Mouse (Mus musculus) heart, postnatal 4 days (tissue): ENCODE measurements at regions not wholly inside any gene's neighbourhood (a gene's known extent, or its start where the extent isn't known, plus 50 kb on each side); places are given as distances from the start of the nearest gene placed in this dataset.
"Not testable (repeated sequence)": the region's sequence is repeated elsewhere in the genome, so short reads cannot be mapped to it uniquely, and the experiment has no call there.

Experiments
- DNase-seq: peaks from one replicate; pipeline ENCODE4 v3.0.0; 2021

DNA sequence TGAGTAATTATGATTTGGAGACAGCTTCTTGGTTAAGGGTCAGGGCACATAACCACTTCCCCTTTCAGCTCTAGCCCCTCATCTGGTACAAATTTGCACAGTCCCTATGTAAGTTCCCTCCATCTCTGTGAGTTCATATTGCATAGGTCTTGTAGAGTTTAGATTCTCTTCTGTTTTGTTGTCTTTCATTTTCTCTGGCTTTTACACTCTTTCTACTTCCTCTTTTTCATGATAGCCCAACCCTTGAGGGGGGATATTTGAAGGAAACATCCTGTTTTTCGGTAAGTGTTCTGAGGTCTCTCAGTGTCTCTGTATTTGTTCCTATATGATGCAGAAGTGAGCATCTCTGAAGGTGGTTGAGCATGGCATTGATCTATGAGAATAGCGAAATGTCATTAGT lies 515.7 kb upstream of the Stxbp6 start:
- DNase-seq = no peak

DNA sequence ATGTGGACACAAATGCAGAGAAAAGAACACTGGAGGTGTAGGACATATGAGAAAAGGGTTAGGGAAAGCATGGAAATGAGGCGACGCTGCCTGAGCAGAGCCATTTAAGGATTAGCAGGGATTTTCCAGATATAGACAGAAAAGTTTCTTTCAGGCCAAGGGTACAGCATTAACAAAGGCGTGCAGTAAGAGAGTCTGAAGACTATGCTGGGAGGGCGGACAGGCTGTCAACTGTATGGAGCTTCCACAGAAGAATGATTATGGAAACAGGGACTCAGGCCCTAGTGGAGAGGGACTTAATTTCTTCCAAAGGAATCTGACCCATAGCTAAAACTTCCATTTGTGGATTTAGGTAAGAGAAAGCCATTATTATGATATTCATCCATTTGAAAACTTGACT lies 511.3 kb upstream of the Stxbp6 start:
- no peak for DNase-seq

DNA sequence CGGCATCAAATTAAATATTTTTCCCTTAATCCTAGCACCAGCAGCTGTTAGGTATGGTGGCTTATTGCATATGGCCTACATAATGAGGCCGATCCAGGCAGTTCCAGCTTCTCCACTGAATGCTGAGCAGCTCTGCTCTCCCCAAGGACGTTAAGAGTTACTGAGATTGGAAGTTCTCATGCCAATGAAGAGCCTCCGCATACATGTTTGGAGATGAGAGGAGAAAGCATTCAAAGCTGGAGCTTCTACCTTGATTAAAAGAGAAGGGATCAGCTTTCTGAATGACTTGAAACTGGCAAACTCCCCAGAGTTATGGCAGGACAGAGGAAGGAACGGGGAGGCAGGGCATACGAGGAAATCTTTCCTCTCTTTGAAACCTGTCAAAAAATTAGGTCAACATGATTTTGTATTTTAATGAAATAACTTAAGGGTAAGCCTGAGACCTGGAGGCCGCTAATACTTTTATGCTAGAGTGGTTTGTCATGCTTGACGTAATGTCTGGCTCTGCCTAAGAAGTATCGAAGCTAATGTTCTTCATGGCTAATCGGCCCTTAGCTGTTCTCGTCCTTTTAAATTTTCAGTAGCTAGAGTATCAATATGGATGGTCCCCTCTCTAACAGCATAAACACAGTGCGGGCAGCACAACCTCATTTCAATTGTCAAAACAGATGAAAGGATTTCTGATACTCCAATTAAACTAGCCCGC lies 489.0 kb upstream of the Stxbp6 start:
- DNase-seq = no peak

DNA sequence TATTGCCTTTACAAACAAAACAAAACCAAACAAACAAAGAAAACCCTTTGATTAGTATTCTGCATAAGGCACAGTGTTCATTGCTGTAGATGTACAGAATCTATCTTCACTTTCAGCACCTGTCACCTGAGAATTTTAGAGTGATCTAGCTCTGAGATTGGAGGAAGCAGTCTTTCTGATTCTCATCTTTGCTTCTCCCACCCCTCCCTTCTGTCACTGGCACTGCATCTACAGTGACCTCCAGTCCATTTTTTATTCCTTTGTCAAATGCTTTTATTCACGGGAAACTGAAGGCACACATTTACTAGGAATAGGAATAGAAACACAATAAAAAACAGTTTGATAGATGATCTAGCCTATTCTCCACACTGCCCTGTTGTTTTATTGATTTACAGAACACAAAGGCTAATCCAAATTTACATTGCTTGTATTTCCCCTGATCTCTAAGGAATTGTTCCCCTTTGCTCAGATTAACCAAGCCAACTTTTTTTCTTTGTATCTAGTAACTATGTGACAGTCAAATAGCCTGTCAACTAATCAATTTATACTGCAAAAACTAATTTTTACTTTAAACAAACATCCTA lies 488.2 kb upstream of the Stxbp6 start:
- no peak for DNase-seq

DNA sequence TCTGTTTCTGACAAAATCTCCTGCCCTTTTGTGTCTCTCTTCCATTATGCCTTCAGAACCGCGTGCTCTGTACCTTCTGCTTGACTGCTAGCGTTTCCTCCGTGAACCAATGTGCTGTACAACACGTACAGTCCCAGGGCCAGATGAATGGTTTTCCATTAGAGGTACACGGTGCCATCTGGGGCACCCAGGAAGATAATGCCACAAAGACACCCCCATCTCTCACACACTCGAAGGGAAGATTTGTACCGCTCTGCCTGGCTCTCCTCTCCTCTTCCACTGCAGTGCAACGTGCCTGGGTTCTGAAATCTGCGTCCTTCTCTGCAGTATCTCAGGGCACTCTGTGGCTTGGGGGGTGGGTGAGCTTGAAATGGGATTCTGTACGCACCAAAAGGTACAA lies 487.4 kb upstream of the Stxbp6 start:
- no peak for DNase-seq

DNA sequence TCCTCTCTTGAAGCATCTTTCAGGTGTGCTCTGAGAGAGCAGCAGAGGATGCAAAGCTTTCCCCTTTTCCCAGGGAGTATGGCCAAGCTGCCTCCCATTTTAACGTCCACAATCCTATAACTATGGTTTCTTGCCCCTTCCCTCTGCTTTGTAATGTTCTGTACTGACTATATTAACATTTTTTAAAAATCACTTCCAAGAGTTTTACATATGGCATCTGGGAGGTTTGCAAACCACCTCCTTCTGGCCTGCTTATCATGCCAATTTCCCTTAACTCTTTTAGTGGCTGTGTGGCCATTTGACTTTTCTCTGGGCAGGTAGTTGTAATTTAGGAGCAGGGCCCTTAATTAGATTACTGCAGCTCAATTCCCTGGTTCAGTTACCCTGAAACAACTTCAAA lies 486.9 kb upstream of the Stxbp6 start:
- no peak for DNase-seq

DNA sequence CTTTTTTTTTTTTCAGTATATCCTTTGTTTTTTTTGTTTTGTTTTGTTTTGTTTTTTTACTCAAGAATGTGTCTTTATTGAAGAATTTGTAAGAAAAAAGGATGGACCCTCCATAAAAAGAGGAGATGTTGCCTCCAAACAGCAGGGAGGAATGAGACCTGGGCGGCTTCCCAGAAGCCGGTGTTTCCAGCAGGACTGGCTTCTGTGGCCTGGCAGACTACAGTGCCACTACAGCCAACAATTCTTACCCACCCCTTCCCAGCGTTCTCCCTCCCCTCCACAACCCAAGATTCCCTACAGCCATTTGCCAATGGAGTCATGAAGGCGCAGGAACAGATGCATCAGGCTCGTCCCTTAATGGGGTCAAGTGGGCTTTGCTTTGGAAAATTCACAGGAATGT lies 475.4 kb upstream of the Stxbp6 start:
- not testable (repeated sequence) for DNase-seq

DNA sequence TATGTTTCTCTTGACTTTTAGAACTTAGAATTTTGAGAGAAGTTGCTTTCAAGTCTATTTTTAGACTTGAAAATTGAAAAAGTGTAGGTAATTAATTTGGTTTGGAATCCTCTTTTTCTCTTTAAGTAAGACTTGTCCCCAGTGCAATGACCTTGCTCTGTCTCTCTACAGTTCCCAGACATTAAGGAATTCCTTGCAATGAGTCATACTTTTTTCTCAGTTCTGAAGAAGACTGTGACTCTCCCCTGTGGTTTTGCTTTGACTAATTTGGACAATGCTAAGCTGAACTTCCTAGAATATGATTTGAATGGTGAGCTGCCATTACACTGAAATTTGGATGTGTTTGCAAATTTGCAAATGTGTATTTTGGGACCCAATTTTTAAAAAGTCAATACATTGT lies 445.0 kb upstream of the Stxbp6 start:
- no peak for DNase-seq

DNA sequence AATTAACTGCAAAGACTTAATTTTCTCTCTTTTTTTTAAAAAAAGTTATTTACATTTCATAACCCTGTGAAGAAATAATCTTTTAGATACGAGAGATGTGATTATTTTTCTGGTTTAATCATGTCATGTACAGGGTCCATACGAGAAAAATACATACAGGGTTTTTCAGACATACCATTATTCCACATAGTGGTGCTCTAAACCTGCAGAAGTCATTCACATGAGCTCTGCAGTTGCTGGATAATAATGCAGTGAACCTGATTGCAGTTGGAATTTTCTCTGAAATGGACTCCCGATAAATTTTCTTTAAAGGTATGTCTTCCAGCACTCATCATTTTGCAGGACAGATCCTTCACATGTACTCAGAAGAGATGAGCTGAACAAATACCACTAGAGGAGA lies 439.9 kb upstream of the Stxbp6 start:
- DNase-seq = no peak

DNA sequence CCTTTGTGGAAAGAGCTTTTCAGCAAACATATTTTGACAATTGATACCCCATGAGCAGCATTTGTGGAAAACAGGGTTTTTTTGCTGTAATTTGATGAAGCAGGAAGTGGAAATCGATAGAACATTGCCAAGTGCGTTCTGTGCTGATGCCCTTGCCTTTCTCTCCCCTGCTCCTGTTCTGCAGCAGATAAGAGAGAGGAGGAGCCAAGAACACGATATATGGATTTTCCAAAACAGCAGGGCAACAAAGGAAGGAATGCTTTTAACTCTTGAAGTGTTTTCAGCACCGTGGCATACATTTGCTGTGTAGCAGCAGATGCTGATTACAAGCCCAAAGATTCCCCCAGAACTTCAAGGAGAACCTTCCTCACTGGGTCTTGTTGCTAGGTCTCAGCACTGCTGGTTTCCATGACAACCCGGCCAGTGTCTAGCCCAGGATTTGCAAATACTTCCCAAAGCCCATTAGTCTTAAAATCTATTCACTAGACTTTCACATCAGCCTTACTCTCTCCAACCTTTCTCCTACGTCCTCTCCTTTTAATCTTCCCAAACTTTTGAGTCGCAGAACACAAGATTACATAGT lies 433.0 kb upstream of the Stxbp6 start:
- DNase-seq = no peak

DNA sequence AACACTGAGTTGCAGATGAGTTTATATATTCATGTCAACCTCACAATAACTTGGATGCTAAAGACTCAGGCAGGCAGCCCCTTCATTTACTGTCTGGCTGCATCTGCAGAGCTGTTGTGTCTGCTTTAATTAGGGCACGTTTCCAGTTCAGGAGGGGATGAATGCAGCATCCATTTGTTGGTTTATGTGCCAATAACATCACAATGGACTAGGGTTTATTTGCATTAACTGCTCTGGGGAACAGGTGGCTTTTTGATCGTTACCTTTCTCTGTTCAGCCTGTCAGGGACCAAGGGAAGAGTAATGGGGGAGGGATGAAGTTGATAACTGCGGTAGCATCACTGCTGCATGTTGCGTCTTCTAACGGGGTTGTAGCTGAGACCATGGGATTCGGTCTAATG lies 425.3 kb upstream of the Stxbp6 start:
- DNase-seq = no peak

DNA sequence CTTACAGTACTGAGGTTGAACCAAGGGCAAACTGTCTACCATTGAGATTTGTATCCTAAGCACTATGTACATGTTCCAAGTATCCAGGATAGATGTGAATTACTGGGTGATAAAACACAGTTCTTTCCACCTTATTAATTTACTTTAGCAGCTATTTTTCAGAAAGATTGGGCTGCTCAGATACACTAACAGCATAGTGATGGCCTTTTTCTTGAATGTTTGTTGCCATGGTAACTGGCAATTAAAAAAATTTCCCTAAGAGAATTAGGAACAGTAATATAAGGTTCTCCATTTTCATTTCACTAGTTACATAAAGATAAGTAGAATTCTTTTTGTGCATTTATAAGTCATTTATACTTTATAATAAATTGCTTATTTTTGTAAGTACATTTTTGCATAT lies 423.7 kb upstream of the Stxbp6 start:
- no peak for DNase-seq

DNA sequence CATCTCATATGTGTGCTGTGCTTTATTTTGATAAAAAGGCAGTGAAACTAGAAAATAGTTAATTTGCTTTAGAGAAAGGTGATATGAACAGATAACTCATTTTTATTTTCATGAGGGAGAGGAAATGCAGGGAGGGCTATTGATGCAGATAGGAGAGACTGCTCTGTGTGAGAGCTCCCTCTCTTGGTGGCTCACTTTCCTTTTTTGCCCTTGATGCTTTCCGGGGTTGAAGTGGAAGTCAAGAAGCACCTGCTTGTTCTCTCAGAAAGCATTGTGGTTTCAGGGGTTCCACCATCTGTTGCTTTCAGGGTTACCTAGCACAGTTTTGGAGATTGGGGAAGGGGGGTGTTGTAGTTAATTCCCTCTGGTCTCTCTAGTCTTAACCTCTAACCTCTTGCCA lies 414.5 kb upstream of the Stxbp6 start:
- no peak for DNase-seq

DNA sequence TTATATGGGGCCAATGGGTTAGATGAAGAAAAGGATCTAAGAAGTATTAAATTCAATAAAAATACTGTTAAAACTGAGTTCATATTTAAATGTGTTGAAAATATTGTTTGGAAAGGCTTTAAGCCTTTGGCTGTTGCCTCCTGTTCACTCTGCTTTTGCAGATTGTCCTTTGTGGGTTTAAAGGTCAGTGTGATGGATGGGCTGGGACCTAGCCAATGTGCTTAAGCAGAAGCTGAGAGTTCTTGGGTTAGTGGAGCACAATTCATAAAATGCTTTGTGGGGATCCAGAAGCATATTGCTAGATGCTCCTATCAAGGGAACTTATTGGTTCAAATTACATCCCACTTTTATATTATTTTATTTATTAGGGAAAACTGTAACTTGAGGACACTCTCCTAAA lies 402.4 kb upstream of the Stxbp6 start:
- no peak for DNase-seq

DNA sequence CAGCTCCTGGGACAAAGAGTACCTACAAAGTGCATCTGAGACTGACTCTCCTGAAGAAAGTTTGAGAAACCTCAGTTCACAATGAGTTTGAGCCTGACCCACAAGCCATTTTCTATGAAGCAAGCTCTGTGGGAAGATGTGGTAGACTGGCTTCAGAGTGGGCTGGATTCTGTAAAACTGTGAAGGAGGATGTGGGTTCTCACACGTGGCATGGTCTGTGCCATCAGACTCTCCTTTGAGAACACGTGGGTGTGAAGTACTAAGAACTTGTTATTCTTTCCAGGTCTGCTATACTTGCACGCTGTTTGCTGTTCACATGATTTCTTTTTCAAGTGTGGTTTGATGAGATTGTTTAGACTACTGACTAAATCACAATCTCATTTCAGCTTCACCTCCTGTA lies 393.6 kb upstream of the Stxbp6 start:
- no peak for DNase-seq

DNA sequence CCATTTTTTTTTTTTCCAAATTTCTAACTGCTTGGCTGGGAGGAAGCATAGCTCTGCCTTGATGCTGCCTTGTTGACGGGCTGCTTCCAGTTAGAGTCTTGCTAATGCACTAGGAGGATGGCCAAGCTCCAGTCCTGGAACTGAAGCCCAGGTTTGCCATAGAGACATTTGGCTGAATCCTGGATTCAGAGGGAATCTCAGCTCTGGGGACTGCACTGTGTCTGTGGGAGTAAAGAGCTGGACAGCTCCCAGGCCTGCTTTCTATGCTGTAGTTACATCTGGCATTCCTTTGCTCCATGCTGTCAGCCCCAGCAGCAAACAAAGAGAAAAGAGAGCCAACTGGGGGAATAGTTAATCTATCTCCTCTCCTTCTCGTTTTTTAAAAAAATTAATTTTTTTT lies 392.5 kb upstream of the Stxbp6 start:
- peak; percentile 28 for DNase-seq

DNA sequence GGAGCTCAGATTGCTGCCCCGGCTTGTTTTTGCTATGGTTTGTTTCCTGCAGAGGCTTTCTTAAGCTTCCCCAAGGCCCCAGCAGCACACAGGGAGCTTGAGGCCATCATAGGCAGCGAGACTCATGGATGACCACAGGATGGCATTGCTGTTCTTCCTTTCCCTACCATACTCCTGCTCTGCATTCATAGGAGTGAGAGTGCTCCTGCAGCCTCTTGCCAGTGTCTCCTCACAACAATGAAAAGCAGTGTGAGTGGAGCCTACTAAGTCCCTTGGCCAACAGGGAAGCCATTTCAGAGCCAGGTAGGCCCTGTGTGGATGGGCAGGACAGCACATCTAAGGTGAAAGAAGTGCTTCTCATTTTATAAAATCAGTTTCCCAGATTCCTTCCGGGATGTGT lies 391.6 kb upstream of the Stxbp6 start:
- DNase-seq = no peak

DNA sequence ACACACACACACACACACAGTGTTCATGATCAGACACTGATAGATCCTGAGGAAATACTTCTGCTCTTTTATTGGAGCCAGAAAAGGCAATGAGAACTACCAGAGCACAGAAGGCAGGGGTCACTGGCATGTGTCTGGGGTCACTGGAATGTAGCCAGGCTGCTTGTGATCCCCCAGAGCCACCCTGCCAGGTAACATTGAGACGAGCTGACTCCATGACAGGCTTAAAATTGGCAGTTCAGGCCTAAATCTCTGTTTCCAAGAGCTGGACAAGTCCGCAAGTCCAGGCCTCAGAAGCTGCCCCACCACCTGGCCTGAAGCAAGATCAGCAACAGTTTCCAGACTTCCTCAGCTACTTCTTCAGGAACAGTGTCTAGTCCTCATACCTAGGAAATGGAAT lies 390.4 kb upstream of the Stxbp6 start:
- no peak for DNase-seq

DNA sequence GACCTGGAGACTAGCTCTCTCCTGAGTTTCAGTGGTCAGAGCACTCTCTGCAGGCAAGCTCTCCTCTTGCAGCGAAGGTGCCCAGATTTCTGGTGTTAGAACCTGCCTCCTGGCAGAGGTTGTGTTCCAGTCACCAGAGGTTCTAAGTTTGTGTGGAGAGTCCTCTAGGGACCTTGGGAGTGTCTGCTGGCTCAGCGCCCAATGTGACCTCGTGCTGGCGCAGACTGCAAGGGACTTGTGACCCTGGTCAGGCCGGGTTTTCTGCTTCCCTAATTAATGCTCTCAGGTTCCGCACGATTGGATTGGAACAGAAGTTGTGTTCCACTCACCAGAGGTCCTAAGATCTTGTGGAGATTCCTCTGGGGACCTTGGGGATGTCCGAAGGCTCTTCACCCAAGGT lies 384.2 kb upstream of the Stxbp6 start:
- not testable (repeated sequence) for DNase-seq

DNA sequence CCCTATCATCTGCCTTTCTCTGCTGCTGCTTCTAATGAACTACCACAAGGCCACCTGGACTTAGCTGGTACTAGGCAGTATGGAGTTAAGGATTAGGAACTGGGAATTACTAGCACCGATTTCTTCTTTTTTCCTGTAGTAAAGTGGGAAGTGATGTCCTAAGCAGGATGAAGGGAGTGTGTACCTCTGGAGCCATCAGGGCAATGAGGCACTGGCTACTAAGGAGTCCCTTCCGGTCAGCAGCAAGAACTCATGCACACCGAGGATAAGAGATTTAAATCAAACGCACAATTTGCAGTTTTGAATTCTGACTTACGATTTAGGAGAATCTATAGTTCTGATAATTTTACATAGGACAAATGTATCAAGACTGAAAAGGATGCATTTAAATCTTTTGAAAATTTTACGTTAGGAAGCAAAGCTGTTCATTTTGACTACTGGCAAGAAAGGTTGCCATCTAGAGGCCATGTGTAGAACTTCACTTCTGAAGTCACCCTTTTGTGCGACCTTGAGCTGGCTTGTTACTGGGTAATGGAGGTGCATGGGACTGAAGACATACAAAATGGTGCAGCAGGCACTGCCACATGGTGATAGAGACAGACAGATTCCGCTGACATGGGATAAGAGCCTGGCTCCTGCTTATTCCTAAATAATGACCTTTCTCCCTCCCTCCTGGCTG lies 369.1 kb upstream of the Stxbp6 start:
- peak; percentile 35 for DNase-seq

DNA sequence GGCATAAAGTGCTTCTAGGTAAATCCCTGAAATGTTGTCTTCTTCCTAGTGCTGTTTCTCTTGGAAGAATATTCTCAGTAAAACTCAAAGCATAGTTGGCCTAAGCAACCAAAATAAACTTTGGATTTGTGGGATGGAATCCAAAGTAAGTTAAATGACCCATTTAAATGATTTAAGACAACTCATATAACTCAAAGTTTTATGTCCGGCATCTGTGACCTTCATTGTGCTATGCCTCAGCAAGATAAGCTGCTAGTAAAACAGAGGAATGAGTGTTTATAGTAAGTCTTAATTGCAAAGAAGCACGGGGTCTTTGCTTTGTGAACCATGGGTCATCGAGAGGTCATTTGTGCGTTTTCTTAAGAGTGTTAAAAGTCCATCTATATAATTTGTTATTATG lies 368.0 kb upstream of the Stxbp6 start:
- DNase-seq = no peak

DNA sequence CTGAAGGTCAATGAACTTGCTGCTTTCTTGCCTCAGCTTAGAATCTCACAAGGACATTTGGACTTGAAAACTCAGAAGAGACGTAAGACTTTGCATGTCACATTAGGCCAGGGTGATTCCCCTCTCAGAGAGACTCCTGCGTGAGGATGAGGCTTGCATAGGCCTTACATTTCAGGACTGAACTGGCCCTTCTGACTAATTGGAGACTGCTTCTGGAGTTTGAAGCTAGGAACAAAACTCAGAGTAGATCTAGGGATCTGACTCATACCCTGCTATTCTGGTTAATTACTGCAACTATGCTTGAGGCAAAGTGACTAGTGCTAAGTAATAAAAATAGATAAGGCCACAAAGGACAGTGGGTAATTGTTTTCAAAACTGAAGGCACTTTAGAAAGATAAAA lies 365.2 kb upstream of the Stxbp6 start:
- DNase-seq = no peak

DNA sequence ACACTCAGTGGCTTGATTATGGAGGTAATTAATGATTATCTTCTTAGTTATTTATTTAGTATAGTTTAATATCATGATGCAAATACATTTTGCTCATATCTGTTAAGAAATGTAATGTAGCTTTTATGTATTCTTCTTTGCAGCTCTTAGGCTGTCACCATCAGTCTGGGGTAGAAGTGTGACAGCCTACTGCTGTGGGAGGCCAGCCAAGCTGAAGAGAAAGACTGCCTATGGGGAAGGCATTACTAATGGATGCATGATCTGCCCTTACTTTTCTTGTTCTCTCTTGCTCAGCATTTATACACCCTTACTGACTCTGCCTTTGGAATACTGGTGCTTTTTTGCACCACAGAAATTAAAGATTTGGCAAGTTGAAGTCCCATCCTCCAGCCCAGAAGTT lies 362.8 kb upstream of the Stxbp6 start:
- no peak for DNase-seq

DNA sequence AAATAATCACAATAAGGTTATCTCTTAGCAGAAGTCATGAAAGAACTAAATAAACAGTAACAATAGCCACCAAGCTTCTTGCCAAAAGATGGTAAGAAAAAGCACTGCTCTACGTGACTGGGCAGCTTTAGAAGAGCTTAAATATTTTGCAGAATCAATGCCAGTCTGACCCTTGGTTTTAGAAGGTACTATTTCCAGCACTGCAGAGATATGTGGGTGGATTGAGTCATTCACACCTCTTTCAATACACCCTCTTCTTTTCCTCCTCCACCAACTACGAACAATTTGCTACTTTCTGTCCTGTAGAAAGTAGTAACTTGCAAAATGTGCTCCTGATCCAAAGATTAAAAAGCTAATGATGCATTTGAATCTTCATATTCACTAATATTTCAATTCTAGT lies 324.9 kb upstream of the Stxbp6 start:
- no peak for DNase-seq
